Mouse (Mus musculus) heart, adult 2 months (tissue): ENCODE results near the gene Satb2.

Experiments
- CTCF ChIP-seq: fragments of 200-600 bp; IDR thresholded peaks from 2 replicates; pipeline ENCODE4 v1.8.1; 2022; ENCODE audit warnings: antibody characterized with exemption, mild to moderate bottlenecking, moderate library complexity
- EP300 ChIP-seq: fragments of 200-500 bp; IDR thresholded peaks from 2 replicates; pipeline ENCODE4 v1.6.1; 2011; ENCODE audit warnings: low read depth, low read length, control low read depth; ENCODE audit not compliant: insufficient read depth
- POLR2A ChIP-seq: fragments of 200-500 bp; IDR thresholded peaks from 2 replicates; pipeline ENCODE4 v1.6.1; 2011; ENCODE audit warnings: mild to moderate bottlenecking, low read depth, low read length, control low read depth; ENCODE audit not compliant: insufficient read depth

- TF ChIP-seq CTCF, result no peak
- no peak for TF ChIP-seq POLR2A
- TF ChIP-seq EP300, result no peak
Observed at GRCm38 (mm10) chr1:56896670-56897069, 81.8 kb downstream of the Satb2 start.
